Mouse (Mus musculus): ENCODE results near the gene Klhl20.
A peak's percentile ranks its signal among the peaks of the same experiment; 100 is the strongest.
"Not testable (repeated sequence)": the region's sequence is repeated elsewhere in the genome, so short reads cannot be mapped to it uniquely, and the experiment has no call there.

Gene Klhl20

DNA sequence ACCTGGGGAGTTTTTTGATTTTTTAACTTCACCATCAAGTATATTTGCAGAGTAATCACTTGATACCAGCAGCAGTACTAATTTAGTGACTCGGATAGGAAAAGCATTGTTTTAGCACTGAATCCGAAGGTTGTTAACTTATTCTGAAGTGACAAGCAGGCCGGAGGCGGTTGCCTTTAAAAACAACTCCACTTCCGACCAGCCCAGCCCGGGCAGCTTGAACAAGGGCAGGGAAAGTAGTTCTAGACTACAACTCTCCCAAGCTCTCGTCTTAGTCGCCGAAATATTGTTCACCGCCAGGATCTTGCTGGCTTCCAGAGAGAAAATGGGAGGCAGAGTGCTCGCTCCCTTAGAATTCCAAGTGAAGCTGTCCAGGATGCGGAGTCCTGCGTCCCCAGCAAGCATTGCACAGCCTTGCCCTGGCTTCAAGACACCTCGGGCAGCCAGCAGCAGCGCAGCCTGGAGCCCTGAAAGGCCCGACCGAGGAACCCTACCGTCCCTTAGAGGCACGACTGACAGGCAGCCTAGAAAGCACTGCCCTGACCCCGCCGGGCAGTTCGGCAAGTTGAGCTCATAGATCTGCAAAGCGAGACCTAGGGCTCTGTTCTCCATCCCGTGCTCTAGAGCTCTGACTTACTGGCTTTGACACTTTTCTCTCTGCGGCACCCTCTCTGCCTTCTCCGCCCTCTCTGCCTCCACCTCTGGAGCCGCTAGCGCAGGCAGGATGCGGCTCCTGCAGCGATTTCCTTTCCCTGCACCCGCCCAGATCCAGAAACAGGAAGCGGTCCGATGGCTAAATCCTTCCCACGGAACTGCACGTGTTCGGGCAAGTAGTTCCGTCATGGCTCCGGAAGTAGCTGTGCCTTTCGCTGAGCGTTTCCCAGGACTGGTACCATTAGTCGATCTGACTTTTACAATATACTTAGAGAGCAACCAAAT, at the start of gene Klhl20:
TSS of gene Klhl20 (minus strand) at position 786 of the 939 bp plus-strand sequence.
- DNase-seq (ENCODE audit: extremely low spot score, low read depth, low spot score), result peak; percentile 93

DNA sequence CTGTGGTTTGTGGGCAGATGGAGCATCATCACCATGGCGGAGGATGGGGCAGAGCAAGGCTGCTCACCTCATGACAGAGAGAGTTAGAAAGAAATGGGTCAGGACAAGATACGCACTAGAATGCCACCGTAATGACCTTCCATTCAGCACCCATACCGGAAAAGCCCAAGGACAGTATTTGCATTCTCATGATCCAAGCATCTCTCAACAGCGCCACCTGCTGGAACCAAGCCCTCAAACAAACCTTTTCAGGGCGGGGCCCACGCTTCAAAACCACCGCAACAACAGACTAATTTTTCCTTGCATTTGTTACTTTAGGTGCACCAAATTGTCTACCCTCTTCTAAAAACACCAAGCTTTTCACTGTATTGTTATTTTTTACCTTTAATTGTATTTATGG, 49.4 kb upstream of the Klhl20 start:
- DNase-seq (ENCODE audit: extremely low spot score, low read depth, low spot score), result no peak

DNA sequence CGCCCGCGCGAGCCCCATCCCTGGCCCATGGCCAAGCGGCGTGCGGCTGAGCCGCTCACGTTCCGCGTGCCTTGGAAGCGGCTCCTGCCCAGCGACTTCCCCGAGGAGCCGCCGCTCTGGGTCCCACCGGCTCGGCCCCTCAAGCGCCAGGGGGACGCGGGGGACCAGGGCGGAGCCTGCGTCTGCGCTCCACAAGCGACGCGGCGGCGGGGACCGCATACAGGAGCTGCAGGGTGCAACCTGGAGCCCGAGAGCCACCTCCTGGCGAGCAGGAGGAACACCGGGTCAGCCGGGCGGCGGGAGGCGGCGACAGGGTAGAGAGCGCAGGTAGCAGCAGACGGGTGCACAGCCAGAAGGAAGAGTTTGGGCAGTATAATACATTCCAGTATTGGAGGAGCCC, 39.3 kb upstream of the Klhl20 start:
- no peak for DNase-seq (ENCODE audit: extremely low spot score, low read depth, low spot score)

DNA sequence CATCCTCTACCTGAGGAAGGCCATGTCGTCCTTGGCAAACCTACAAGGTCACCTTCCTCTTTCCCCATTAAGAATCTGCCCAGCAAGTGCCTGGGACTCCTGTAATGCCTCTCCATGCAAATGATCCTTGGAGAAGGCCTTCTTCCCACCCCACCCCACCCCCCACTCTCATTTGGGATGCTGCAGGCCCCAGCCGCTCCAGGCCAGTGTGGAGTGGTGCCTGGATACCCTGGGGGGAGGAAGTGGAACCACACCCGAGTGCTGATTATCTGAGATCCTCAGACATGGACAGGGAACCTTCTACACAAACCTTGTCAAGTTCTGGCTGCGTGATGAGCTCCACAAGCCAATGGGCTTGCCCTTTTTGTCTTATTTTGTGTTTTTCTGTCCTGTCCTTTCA, 29.0 kb upstream of the Klhl20 start:
- DNase-seq (ENCODE audit: extremely low spot score, low read depth, low spot score), result no peak

DNA sequence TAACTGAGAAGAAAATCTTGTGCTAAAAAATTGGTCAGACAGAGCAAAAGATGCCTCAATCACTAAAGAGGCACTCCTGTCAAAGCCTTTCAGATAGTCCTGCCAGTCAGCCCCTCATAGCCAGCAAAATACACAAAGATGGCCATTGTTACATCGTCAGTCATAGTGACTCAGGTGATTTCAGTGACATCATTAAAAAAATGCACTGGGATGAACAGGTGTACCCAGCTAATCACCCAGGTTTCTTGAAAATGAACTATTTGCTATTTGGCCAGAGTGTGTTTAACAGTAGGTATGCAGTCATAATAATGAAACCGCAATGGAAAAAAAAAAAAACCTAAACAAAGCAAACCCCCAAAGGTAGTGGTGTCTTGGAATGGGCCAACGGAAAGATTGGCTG, 27.9 kb upstream of the Klhl20 start, which contains the start of gene Tex50:
TSS of gene Tex50 (minus strand) at position 101 of the 400 bp plus-strand sequence.
- no peak for DNase-seq (ENCODE audit: extremely low spot score, low read depth, low spot score)

DNA sequence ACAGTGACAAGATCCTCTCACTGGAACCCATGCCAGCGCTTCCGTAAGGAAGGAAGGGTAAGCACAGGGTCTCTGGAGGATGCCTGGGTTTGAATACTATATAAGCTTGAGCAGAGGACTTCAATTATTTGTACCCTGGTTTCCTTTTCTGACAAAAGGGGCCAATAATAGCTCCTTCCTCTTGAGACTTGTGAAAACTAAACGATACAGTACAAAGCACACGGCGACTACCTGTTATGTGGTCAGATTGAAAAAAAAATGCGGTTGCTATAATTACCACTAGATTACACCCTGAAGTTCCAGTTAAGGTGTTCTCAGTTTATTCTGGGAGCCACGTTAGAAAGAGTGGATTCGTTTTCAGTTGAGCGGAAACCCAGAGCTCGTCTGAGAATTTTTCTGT, 25.2 kb upstream of the Klhl20 start:
- no peak for DNase-seq (ENCODE audit: extremely low spot score, low read depth, low spot score)

DNA sequence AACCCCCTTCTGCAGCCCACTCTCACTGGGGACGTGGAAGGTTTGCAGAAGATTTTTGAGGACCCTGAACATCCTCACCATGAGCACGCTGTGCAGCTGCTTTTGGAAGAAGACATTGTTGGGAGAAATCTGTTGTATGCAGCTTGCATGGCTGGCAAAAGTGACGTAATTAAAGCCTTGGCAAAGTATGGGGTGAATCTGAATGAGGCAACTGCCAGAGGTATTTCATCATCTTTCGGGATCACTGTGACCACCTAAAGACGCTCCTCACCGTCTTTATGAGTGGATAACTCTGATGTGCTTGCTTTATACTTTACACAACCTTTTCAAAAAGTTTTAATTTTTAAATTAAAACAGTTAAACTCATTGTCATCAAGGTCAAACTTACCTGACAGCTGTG, 19.8 kb upstream of the Klhl20 start:
- DNase-seq (ENCODE audit: extremely low spot score, low read depth, low spot score), result no peak

DNA sequence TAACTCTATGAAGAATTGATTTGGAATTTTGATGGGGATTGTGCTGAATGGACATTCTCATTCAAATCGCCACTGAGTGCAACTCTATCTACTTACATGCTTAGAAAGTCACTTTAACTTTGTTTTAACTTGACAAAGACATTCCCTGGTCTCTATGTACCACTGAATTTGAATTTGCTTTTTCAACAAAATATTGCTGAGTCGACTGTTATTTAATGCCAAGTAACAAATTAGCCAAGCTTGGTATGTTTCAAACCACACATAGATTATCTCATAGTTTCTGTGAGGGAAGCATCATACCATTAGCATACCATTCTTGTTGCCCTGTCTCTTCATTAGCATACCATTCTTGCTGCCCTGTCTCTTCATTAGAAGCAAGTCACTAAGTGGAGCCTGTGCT, 16.6 kb upstream of the Klhl20 start:
- DNase-seq (ENCODE audit: extremely low spot score, low read depth, low spot score), result no peak

DNA sequence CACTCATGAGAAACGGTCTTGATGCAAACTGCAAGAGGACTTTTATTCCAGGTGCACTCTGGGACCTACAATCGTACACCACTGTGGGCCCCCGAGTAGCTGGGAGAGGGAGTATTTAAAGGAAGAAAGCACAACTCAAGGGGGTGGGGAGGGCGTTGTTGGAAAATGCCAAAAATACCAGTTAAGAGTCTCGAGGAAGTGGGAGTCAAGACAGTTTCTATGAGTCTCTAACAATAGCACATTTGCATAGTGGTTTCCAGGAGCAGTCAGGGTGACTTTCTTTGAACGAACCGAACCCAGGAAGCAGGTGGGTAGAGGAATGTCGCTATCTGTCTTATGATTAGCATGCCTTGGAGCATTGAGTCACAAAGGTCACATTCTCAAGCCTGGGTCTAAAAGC, 14.3 kb upstream of the Klhl20 start:
- not testable (repeated sequence) for DNase-seq (ENCODE audit: extremely low spot score, low read depth, low spot score)

DNA sequence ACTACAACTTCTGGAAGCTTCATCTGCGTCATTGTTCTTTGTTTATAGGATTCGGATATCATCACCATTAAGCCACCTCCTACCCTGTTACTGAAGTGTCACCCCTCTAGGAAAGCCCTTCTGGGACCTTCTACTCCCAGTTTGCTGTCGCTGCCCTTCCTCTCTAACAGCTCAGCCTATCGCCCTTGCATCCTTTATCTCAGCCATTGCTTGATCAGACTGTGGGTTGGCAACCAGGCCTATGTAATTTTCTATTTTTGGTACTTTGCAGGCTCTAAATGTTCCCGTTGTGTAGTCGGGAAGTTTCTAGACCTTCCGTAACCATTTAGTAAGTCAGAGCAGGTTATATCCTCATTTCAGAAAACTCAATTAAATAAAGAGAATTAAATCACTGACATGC, 11.9 kb upstream of the Klhl20 start:
- no peak for DNase-seq (ENCODE audit: extremely low spot score, low read depth, low spot score)

DNA sequence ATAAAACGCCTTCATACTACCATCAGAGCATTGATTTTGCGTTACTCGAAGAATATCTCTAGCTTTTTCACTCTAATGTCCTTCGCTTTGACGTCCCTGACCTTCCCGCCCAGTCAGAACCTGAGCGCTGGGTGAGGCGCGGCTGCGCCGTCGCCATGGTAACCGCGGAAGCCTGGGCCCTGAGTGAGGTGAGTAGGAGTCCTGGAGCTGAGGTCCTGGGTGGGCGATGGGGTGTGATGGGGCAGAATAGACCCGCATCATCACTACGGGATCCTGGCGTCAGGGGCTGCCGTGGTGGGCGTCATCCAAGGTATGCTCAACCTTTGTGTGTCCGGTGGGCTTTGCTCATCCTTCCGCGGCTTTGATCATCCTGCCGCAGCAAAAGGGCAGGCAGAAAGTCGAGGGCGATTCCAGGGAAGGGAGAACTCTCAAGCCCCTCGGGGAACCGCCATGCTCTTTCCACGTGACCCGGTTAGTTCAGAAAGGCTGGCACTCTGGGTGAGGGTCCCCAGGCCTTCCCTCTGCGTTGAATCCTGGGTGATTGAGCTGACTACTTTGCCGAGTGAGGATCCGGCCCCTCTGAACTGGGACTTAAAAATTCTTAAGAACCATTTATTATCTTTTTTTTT, 11.3 kb upstream of the Klhl20 start, which contains the start of gene Ankrd45:
TSS of gene Ankrd45 (plus strand) at position 161 of the 629 bp plus-strand sequence.
- no peak for DNase-seq (ENCODE audit: extremely low spot score, low read depth, low spot score)

DNA sequence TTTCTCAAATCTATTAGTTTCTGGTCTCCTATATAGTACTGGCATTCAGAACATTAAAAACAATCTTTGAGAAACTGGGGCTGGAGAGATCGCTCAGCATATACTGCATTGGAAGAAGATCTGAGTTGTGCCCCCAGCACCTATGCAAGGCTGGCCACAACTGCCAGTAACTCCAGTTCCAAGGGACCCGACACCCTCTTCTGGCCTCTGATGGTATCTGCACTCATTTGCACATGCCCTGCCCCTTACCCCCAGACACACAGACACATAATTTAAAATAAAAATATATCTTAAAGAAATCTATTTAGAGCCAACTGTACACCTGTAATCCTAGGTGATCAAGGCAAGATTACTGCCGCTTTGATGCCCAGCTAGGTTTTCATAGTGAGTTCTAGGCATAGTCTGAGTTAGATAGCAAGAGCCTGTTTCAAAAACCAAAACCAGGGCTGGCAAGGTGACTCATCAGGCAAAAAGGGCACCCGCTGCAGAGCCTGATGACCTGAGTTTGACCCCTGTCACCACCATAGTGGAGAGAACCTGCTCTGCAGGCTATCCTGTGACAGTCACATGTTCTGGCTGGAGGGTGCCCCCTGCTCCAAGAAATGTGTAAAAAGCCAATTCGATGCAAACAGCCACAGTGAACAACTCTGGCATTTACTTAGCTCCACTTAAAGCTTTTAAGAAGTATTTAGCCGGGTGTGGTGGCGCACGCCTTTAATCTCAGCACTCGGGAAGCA, 8.9 kb upstream of the Klhl20 start:
- DNase-seq (ENCODE audit: extremely low spot score, low read depth, low spot score), result no peak

DNA sequence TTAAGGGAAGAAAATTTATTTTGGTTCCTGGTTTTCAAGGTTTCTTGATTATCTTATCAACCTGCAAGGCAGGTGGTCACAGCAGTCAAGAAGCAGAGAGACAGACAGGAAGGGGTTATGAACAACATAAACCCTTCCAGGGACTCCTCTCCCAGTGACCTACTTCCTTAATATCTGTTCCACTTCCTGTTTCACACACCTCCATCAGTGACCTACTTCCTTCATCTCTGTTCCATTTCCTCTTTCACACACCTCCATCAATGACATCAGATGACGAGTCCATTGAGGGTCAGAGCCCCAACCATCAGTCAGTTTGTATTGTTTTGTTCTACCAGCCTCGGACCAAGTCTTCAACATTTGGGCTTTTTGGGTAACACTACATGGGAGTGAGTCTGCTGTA, 8.2 kb upstream of the Klhl20 start:
- DNase-seq (ENCODE audit: extremely low spot score, low read depth, low spot score), result no peak

DNA sequence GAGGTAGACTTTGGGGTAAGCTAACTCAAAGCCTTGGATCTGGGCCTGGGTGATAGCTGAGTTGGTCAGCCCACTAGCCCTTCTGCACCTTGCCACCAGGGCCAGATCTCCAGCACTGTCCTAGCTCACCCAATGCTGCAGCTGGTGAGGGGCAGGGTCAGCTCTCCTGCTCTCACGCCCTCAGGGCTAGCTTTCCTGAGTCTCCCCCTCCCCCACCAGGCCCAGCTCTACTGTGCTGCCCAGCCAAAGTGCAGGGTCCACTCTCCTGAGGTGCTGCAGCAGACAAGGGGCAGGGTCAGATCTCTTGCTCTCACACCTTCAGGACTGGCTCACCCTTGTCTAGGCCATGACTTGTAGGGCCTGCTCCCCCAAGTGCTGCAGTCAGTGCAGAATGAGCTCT, 4.8 kb downstream of the Klhl20 start:
- no peak for DNase-seq (ENCODE audit: extremely low spot score, low read depth, low spot score)

DNA sequence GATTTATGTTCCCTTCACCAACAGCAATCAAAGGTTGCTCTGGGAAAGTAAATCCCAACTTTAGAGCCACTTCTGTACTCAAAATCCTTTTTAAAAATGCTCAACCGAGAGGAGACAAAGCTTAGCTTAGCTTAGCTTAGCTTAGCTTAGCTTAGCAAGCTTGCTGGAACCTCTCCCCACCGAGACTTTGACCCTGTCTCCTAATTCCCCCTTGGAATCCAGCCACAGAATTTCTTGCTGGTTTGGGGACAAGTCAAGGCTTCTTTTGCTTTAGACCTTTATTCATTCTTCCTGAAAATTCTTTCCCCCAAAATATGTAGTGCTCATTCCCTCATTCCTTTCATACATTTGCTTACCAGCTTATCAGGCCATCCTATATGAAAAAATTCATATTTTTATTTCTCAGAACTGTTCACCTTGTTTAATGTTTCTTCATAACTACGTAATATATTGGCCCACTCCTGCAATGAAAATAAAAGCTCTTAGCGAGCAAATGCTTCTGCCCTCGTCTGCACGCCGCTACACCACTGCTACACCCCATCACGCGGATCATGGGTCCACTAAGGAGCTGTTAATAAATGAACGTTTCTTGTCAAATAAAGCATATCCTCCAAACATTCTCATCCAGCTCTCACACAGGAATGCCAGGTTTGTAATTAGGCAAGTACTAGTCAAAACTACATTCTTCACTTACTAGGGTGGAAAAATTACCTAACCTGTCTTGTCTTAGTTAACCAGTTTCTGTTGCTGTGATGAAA, 8.5 kb downstream of the Klhl20 start:
- DNase-seq (ENCODE audit: extremely low spot score, low read depth, low spot score), result no peak

DNA sequence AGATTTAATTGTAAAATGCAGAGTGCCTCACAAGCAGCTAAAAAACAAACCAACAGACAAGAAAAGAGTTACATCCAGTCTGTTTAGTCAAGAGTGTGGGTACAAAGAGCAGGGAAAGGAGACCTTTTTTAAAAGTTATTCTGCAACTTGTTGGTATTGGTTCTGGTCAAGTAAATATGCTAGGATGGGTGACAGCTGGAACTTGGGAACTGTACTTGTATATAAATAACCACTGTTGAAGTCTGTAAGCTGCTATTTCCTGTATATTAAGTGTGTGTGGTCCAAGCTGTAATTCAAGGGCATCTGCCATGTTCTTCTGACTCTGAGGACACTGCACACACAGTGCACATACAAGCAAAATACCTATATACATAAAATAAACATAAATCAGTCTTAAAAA, 16.7 kb downstream of the Klhl20 start:
- no peak for DNase-seq (ENCODE audit: extremely low spot score, low read depth, low spot score)

DNA sequence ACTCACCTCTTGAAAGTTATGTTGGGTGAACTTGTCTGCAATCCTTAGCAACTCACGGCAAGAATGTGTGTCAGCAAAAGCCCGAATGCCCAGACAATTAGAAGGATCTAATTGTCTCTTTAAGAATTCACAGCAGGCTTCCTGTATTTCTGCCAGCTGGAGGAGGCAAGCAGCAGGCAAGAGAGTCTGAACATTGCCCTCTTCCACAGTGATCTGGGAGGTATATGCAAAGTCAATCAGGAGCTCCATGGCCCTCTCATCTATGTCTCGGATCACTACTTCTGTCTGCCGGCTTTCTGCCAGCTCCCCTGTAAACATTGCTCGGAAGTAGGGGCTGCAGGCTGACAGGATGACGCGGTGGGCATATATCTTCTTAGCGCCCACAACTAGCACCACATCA, 22.1 kb downstream of the Klhl20 start:
- DNase-seq (ENCODE audit: extremely low spot score, low read depth, low spot score), result no peak

DNA sequence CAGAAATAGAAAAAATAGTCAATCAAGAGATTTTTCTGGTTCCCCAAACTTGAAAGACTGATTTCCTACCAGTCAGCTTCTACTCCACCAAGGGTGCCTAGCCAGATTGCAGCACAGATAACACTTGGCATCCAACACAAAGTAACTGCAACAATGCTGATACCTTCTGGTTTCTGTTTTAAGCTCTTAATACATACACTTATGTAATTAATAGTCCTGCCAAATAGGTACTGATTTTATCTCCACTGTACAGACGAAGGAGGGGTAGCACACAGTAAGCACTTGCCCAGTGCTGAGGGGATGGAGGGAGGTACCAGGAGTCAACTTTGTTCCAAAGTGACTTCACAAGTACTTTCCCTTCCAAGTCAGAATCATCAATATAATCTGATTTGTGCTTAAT, 27.5 kb downstream of the Klhl20 start:
- no peak for DNase-seq (ENCODE audit: extremely low spot score, low read depth, low spot score)

DNA sequence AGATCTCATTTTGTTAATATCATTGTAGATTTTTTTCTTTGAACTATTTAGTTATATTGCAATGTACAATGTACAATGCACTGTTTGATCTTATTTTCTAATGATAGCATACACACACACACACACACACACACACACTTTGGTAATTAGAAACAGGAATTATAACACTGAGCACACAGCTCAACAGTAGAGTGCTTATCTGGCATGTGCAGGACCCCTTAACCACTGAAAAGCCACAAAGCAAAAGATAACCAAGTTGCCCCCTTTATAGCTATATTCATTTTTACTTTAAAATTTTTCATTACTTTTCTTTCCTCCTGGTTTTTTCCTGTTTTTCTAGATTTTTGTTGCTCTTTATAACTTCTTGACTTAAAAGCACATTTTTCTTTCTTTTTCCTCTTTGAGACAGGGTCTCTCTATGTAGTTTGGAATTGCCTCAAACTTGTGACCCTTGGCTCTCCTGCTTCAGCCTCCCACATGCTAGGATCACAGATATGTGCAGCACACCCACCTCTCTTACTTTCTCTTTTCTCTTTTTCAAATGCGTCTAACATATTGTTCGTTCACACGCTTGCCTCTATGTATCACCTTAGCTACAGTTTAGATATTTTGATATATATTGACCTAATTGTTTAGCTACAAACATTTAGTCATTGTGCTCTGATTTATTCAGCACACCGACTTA, 31.4 kb downstream of the Klhl20 start:
- no peak for DNase-seq (ENCODE audit: extremely low spot score, low read depth, low spot score)

DNA sequence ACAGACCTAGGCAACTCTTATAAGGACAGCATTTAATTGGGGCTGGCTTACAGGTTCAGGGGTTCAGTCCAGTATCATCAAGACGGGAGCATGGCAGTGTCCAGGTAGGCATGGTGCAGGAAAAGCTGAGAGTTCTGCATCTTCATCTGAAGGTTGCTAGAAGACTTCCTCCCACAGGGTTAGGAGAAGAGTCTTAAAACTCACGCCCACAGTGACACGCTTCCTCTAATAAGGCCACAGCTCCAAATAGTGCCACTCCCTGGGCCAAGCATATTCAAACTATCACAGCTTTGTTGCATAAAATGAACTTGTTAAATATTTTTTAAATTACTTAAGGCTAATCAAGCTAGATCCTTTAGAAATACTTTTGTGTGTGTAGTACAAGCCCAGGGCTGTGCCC, 54.1 kb downstream of the Klhl20 start:
- no peak for DNase-seq (ENCODE audit: extremely low spot score, low read depth, low spot score)

Data from hindlimb bud, embryonic 11.5 days (tissue).